Mouse (Mus musculus) megakaryocyte, embryonic 14.5 days (primary cell): ENCODE results near the gene Prdm11. TPM values are rescaled to one million over a fixed set of nuclear protein-coding genes. Genes with fewer than 3 reads are reported as not detected.

Experiments used
- H3K27me3 ChIP-seq: replicated peaks from 2 replicates; pipeline ENCODE3; 2012; ENCODE audit warnings: inconsistent platforms
- H3K36me3 ChIP-seq: replicated peaks from 2 replicates; pipeline ENCODE3; 2012; ENCODE audit warnings: low read length, inconsistent platforms, mixed read lengths
- H3K4me1 ChIP-seq: 2 replicates; pipeline ENCODE4 v1.6.1; 2012; ENCODE audit warnings: inconsistent platforms
- H3K4me3 ChIP-seq: replicated peaks from 2 replicates; pipeline ENCODE3; 2012; ENCODE audit warnings: moderate library complexity, mild to moderate bottlenecking, inconsistent platforms
- H3K9me3 ChIP-seq: 2 replicates; pipeline ENCODE4 v1.6.1; 2012; ENCODE audit warnings: inconsistent platforms
- FLI1 ChIP-seq: IDR thresholded peaks from 2 replicates; pipeline ENCODE4 v1.6.1; 2012; ENCODE audit warnings: low read length, inconsistent platforms, mixed read lengths
- GATA1 ChIP-seq: IDR thresholded peaks from 3 replicates; pipeline ENCODE4 v1.6.1; 2012; ENCODE audit warnings: mixed read lengths, low read length, inconsistent platforms, borderline replicate concordance
- polyA plus RNA-seq: library from polyadenylated mRNA; stranded (reverse); fragments of >175 nt; gene quantifications from 2 replicates; pipeline ENCODE4 v1.2.3, GENCODE M21; 2012; ENCODE audit warnings: low replicate concordance; ENCODE audit not compliant: insufficient read depth

The Prdm11 gene
- polyA plus RNA-seq, 1 experiment: 18.2 TPM

DNA sequence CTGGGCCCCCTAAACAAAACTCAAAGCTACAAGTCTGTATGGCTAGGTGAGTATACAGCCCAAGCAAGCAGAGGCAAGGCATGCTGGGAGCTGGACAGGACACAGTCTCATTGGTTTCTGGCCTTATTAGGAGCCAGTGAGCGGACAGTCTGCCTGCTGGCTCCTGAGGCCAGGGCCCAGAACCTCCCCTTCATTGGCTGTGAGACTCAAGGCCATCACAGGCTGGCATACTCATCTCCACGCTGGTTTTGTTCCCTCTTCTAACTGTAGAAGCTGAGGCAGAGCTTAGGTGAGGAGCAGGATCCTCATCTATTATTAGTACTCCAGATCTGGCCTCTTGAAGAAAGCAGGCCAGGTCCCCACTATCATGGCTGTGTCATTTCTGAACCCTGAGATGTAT lies 60.8 kb downstream of the Prdm11 start:
- peak overlapping the region; percentile 90 for H3K4me3 ChIP-seq
- peaks cover 100% of the 10 kb centered on the region for H3K4me1 ChIP-seq
- H3K9me3 ChIP-seq: peaks cover 4% of the 10 kb centered on the region; the same call in 1 of the 2 replicates
- peaks cover 74% of the 10 kb centered on the region for H3K36me3 ChIP-seq
- H3K27me3 ChIP-seq: no peaks in the 10 kb centered on the region
- TF ChIP-seq FLI1: no peak
- TF ChIP-seq GATA1: no peak

DNA sequence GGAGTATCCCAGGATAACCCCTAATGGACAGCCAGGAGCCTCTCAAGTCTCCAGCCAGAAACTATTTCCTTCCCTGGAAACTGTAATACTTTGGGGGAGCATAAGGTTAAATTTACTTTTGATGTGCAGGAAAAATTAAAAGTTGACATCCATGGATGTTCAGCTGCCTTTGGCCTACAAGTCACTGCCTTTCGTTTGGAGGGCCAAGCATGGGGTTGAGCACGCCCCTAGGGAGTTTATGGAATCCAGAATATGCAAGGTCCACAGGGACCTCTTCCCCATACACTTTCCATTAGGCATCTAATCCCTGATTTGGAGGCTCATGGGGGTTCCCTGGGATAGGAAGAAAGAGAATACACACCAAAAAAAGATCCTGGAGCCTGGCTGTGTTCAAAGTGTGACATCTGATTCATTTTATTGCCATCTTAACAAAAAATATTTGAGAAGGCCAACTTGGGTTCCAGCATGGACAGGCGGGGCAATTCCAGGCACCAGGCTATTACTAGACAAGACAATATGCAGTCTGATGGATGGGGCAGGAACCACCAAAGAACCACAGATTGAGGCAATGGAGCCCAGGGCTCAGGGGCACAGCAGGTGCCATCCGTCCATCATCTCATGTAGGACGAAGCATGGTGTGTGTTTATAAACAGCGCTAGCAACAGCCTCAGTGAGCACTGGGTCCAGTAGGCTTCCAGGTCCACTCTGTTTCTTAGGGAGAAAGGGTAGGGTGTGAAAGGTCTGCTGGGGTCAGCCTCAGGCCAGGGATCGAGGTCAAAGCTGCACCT lies 61.5 kb downstream of the Prdm11 start:
- Histone ChIP-seq H3K4me3 (peak overlapping the region; percentile 90), H3K9me3 (peaks cover 4% of the 10 kb centered on the region; the same call in 1 of the 2 replicates), H3K4me1 (peaks cover 98% of the 10 kb centered on the region), H3K36me3 (peaks cover 74% of the 10 kb centered on the region), H3K27me3 (no peaks in the 10 kb centered on the region)
- TF ChIP-seq GATA1 (no peak), FLI1 (no peak)

GRCm38 (mm10) chr2:92983273-92983620 lies 62.7 kb downstream of the Prdm11 start:
- peak overlapping the region; percentile 54 for H3K4me3 ChIP-seq
- peaks cover 96% of the 10 kb centered on the region for H3K4me1 ChIP-seq
- H3K9me3 ChIP-seq: no peaks in the 10 kb centered on the region
- TF ChIP-seq FLI1 (no peak), GATA1 (peak; percentile 99)
- no peaks in the 10 kb centered on the region for H3K27me3 ChIP-seq
- H3K36me3 ChIP-seq: peaks cover 74% of the 10 kb centered on the region

- H3K4me1 ChIP-seq: peaks cover 93% of the 10 kb centered on the region
- no peaks in the 10 kb centered on the region for H3K9me3 ChIP-seq
- H3K36me3 ChIP-seq: peaks cover 76% of the 10 kb centered on the region
- TF ChIP-seq GATA1 (no peak), FLI1 (no peak)
- H3K27me3 ChIP-seq: no peaks in the 10 kb centered on the region
- H3K4me3 ChIP-seq: peak overlapping the region; percentile 54
These were observed 63.2 kb downstream of the Prdm11 start for GRCm38 (mm10) chr2:92982591-92983272.

- Histone ChIP-seq H3K36me3 (peaks cover 76% of the 10 kb centered on the region), H3K27me3 (no peaks in the 10 kb centered on the region), H3K4me1 (peaks cover 89% of the 10 kb centered on the region), H3K9me3 (no peaks in the 10 kb centered on the region), H3K4me3 (no peak overlapping the region)
- TF ChIP-seq FLI1 (no peak), GATA1 (no peak)
These were observed 65.8 kb downstream of the Prdm11 start for GRCm38 (mm10) chr2:92980165-92980564.

DNA sequence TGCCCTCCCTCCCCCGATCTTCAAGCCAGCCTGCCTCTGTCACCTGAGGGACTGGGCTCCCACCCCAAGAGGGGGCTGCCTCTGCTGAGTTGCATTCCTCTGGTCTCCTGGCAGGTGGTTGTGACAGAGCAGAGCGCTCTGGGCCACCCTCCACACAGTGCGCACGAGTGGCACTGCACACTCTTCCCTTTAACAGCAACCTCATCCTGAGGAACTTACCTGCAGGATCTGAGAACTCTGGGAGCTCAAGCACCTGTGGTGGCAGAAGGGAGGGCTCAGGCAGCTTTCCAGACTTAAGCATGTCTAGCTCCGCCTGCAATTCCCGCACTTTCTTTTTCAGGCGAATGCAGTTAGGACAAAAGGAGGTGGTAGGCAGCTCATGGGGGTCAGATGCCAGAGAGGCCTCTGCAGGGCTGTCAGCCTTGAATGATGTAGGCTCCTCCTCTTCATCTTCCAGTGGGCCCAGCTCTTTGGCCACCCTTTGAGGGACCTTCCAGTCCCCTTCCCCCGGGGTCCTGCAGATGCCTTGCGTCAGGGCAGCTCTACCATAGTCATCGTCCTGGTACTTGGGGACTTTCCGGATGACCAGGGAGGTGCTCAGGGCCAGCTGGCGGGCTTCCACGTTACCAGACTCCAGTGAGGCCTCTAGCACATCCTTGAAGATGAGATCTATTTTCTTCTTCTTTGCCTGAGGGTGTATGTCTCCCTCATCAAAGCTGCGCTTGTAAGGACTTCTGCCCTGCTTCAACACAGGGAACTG lies 70.8 kb downstream of the Prdm11 start:
- Histone ChIP-seq H3K36me3 (peaks cover 93% of the 10 kb centered on the region), H3K27me3 (no peaks in the 10 kb centered on the region), H3K4me3 (no peak overlapping the region), H3K4me1 (peaks cover 69% of the 10 kb centered on the region), H3K9me3 (peaks cover 24% of the 10 kb centered on the region)
- TF ChIP-seq FLI1 (no peak), GATA1 (no peak)

- no peak for TF ChIP-seq GATA1
- TF ChIP-seq FLI1: no peak
- Histone ChIP-seq H3K27me3 (no peaks in the 10 kb centered on the region), H3K4me3 (no peak overlapping the region), H3K4me1 (peaks cover 73% of the 10 kb centered on the region), H3K36me3 (peaks cover 92% of the 10 kb centered on the region), H3K9me3 (peaks cover 24% of the 10 kb centered on the region)
These were observed 72.3 kb downstream of the Prdm11 start for GRCm38 (mm10) chr2:92973646-92974045.

GRCm38 (mm10) chr2:92972071-92972470 lies 73.9 kb downstream of the Prdm11 start:
- no peak for TF ChIP-seq FLI1
- TF ChIP-seq GATA1: no peak
- Histone ChIP-seq H3K27me3 (no peaks in the 10 kb centered on the region), H3K36me3 (peaks cover 89% of the 10 kb centered on the region), H3K4me1 (peaks cover 79% of the 10 kb centered on the region), H3K4me3 (no peak overlapping the region), H3K9me3 (peaks cover 24% of the 10 kb centered on the region)

GRCm38 (mm10) chr2:92971536-92971935 lies 74.4 kb downstream of the Prdm11 start:
- peaks cover 24% of the 10 kb centered on the region for H3K9me3 ChIP-seq
- TF ChIP-seq GATA1 (no peak), FLI1 (no peak)
- H3K4me3 ChIP-seq: no peak overlapping the region
- H3K4me1 ChIP-seq: peaks cover 79% of the 10 kb centered on the region
- H3K36me3 ChIP-seq: peaks cover 86% of the 10 kb centered on the region
- H3K27me3 ChIP-seq: no peaks in the 10 kb centered on the region

GRCm38 (mm10) chr2:92971069-92971468 lies 74.9 kb downstream of the Prdm11 start:
- Histone ChIP-seq H3K36me3 (peaks cover 86% of the 10 kb centered on the region), H3K4me3 (no peak overlapping the region), H3K27me3 (no peaks in the 10 kb centered on the region), H3K9me3 (peaks cover 24% of the 10 kb centered on the region), H3K4me1 (peaks cover 79% of the 10 kb centered on the region)
- TF ChIP-seq FLI1: no peak
- no peak for TF ChIP-seq GATA1
